Mouse (Mus musculus): ENCODE results near the gene Uqcr11. TPM values are rescaled to one million over a fixed set of nuclear protein-coding genes. Genes with fewer than 3 reads are reported as not detected.

The Uqcr11 gene
- polyA plus RNA-seq, 1 experiment, result 1,263 TPM

DNA sequence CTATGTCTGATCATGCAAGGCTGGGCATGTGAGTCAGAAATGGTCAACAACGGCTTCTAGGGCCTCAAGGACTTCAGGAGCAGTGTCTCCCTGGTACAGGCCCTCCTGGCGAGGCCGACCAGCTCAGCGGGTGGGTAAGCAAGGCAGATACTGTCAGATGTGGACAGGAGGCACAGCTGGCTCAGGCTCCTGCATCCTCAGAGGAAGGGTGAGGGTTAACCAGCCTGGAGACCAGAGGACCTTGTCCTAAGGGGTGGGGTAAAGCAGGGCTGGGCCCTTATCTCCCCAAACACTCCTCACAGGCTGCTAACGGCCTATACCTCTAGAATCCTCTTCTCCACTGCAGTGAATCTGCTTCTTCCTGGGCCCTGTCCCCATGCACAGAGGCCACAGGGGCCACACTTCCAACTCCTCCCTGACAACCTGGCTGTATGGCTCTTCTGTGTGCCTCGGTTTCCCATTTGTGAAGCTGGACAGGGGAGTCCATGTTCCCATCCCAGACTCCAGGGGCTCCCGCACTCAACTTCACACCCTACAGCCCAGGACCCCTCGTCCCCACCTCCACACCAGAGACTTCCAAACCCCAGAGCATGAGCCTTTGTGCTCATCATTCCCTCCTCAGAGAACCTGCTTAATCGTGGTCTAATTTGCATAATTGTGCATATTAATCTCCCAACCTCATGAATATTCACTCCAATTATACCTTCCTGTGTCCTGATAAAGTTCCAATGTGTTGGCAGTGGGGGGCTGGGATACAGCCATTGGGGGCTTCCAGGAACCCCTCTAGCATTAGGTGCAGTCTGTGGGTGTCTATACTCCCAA lies 15.2 kb upstream of the Uqcr11 start:
- Histone ChIP-seq H3K4me1 (ENCODE audit: control insufficient read depth, insufficient read depth, low read length) (0 out of 2 replicates have a peak, but pooled peaks cover 4% of the 10 kb centered on the region), H3K4me3 (replicated peaks; ENCODE audit: extremely low read depth, low read depth, low read length) (no peak overlapping the region)
- DNase-seq, result no peak
- 89% methylated on average over 9 of the region's 9 CpGs for WGBS
- TF ChIP-seq POLR2A (IDR thresholded peaks at IDR 0.05; ENCODE audit: borderline replicate concordance, extremely low read depth, low read depth, low read length) (no peak), CTCF (IDR thresholded peaks at IDR 0.05; ENCODE audit: insufficient read depth, low read length) (no peak)

DNA sequence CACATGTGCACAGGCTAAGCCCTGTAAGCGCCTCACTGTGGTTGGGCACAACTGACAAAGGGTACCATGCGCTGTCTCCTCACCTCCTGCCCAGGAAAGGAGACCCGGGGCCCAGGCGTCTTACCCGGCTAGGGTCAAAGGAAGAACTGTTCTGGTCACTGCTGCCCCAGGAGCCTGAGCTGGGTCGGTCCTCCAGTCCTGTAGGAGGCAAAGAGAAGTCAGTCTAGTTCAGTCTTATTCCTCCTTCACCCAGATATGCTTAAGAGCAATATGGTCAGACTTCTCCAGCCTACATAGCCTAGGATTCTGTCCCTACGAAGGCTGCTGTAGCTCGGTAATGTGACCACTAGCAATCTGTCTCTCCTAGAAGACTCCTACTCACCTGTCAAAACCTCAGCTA lies 14.6 kb upstream of the Uqcr11 start:
- TF ChIP-seq CTCF (IDR thresholded peaks at IDR 0.05; ENCODE audit: insufficient read depth, low read length), result no peak
- no peak for TF ChIP-seq POLR2A (IDR thresholded peaks at IDR 0.05; ENCODE audit: borderline replicate concordance, extremely low read depth, low read depth, low read length)
- DNase-seq, result no peak
- 91% methylated on average over 8 of the region's 8 CpGs for WGBS
- 0 out of 2 replicates have a peak, but pooled peaks cover 4% of the 10 kb centered on the region for H3K4me1 ChIP-seq (ENCODE audit: control insufficient read depth, insufficient read depth, low read length)
- H3K4me3 ChIP-seq (replicated peaks; ENCODE audit: extremely low read depth, low read depth, low read length), result no peak overlapping the region

DNA sequence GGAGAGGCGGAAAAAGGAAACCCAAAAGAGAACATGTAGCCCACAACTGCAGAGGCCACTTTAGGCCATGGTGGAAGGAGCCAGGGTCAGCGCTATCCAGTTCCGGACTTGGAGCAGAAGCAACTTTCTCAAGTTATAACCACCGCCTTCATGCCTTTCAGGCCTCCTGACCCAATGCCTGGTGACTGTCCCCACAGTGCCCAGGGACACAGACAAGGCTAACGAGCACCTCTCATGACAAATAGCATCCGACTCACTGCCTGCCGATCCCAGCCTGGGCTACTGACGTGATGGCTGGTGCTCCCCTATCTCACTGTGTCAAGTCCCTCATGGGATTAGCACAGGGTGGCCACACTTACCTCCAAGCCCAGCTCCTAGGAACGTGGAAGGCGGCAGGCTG lies 14.1 kb upstream of the Uqcr11 start:
- 91% methylated on average over 10 of the region's 10 CpGs for WGBS

DNA sequence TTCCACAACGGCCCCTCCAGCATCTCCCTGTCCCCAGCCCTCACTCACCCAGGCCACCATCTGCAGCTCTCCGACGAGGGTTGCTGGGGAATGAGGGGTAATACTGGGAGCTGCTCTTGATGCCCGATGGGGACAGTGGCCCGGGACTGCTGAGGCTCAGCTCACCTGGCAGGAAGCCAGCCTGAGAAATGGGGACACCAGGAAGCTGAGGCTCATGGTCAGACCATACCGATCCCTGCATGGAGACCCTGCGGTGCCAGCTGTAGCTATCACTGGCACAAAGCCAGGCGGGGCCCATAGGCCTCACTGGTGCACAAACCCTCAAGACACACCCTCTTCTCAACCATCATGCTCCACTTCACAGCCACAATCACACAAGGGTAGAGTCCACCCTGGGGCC lies 12.8 kb upstream of the Uqcr11 start:
- Histone ChIP-seq H3K4me3 (replicated peaks; ENCODE audit: extremely low read depth, low read depth, low read length) (no peak overlapping the region), H3K4me1 (ENCODE audit: control insufficient read depth, insufficient read depth, low read length) (0 out of 2 replicates have a peak, but pooled peaks cover 4% of the 10 kb centered on the region)
- TF ChIP-seq POLR2A (IDR thresholded peaks at IDR 0.05; ENCODE audit: borderline replicate concordance, extremely low read depth, low read depth, low read length), result no peak
- no peak for TF ChIP-seq CTCF (IDR thresholded peaks at IDR 0.05; ENCODE audit: insufficient read depth, low read length)
- WGBS, result 73% methylated on average over 8 of the region's 8 CpGs
- DNase-seq, result no peak

More for the DNA sequence above, 14.1 kb upstream of the Uqcr11 start:
- DNase-seq, result no peak
- Histone ChIP-seq H3K4me3 (replicated peaks; ENCODE audit: extremely low read depth, low read depth, low read length) (no peak overlapping the region), H3K4me1 (ENCODE audit: control insufficient read depth, insufficient read depth, low read length) (0 out of 2 replicates have a peak, but pooled peaks cover 4% of the 10 kb centered on the region)
- TF ChIP-seq CTCF (IDR thresholded peaks at IDR 0.05; ENCODE audit: insufficient read depth, low read length) (no peak), POLR2A (IDR thresholded peaks at IDR 0.05; ENCODE audit: borderline replicate concordance, extremely low read depth, low read depth, low read length) (no peak)

DNA sequence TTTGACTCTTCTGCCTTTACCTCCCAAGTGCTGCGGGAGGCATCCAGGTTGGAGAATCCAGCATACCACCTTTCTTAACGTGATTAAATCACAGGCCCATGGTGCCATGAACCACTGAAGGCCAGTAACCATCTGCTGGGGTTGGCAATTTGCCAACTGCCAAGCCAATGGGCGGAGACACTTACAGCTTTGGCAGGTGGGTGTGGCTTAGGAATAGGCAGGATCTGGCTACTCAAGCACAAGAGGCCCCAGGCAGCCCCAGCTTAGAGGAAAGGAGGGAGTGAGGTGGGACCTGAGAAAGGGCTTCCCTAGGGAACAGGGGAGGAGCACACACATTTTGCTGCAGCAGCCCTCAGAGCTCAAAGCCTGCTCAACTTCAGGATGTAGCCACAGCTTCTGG lies 11.7 kb upstream of the Uqcr11 start:
- no peak overlapping the region for H3K4me3 ChIP-seq (replicated peaks; ENCODE audit: extremely low read depth, low read depth, low read length)
- TF ChIP-seq POLR2A (IDR thresholded peaks at IDR 0.05; ENCODE audit: borderline replicate concordance, extremely low read depth, low read depth, low read length), result no peak
- TF ChIP-seq CTCF (IDR thresholded peaks at IDR 0.05; ENCODE audit: insufficient read depth, low read length), result no peak
- peak; percentile 39 for DNase-seq
- 0 out of 2 replicates have a peak, but pooled peaks cover 4% of the 10 kb centered on the region for H3K4me1 ChIP-seq (ENCODE audit: control insufficient read depth, insufficient read depth, low read length)
- WGBS, result 47% methylated on average over 3 of the region's 3 CpGs

DNA sequence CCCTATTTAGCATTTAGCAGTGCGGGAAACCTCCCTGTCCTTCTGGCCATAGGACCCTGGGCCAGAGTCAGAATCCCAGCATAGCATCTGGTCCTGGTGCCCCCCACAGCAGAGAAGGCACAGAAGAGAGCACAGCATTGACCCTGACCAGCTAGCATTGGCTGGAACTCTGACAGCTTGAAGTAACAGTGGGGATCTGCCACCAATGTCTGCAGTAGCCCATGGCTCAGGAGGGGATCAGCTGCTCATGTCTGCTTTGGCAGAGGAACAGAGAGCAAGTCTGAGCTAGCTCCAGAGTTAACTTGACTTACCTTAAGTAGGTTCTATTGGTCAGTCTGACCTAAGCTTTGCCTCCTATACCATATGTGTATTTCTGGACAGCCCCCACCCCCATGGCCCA lies 11.2 kb upstream of the Uqcr11 start:
- 93% methylated on average over 1 of the region's 1 CpGs for WGBS
- no peak overlapping the region for H3K4me3 ChIP-seq (replicated peaks; ENCODE audit: extremely low read depth, low read depth, low read length)
- DNase-seq, result no peak
- H3K4me1 ChIP-seq (ENCODE audit: control insufficient read depth, insufficient read depth, low read length), result 0 out of 2 replicates have a peak, but pooled peaks cover 4% of the 10 kb centered on the region
- TF ChIP-seq POLR2A (IDR thresholded peaks at IDR 0.05; ENCODE audit: borderline replicate concordance, extremely low read depth, low read depth, low read length) (no peak), CTCF (IDR thresholded peaks at IDR 0.05; ENCODE audit: insufficient read depth, low read length) (no peak)

DNA sequence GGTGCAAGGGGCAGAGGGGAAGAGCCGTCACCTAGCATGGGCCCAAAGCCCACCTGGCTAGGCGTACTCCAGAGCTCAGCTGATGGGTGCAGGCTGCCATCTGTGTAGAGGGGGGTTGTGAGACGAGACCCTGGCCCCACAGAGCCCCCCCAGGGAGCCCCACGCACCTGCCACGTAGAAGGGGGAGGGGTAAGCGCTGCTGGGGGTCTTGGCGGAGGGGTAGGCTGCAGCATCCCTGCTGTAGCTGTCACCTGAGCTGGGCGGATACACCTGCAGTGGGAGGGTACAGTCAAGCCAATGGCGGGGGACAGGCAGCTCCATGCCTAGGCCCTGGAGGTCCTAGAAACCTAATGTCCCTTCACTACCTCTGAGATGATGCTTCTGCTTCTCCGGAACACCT lies 10.7 kb upstream of the Uqcr11 start:
- Histone ChIP-seq H3K4me1 (ENCODE audit: control insufficient read depth, insufficient read depth, low read length) (0 out of 2 replicates have a peak, but pooled peaks cover 4% of the 10 kb centered on the region), H3K4me3 (replicated peaks; ENCODE audit: extremely low read depth, low read depth, low read length) (no peak overlapping the region)
- no peak for DNase-seq
- whole genome bisulfite sequencing, result 96% methylated on average over 10 of the region's 10 CpGs
- TF ChIP-seq CTCF (IDR thresholded peaks at IDR 0.05; ENCODE audit: insufficient read depth, low read length) (no peak), POLR2A (IDR thresholded peaks at IDR 0.05; ENCODE audit: borderline replicate concordance, extremely low read depth, low read depth, low read length) (no peak)

DNA sequence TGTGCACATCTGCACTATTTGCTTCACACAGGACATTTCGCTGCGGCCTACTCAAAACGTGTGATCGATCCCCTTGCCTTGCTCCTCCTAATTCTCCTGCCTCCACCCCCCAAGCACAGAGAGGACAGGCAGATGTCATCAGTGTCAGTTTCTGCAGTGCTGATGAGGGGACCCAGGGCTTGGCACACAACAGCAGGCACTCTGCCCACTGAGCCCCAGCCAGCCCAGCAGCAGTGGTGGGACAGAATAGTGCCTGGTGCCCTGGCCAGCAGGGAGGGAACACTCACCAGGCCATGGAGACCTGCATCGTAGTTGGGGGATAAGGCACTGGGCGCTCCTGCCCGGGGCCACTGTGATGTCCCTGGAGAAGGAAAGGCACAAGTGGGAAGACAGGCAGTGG lies 8.9 kb upstream of the Uqcr11 start:
- TF ChIP-seq CTCF (IDR thresholded peaks at IDR 0.05; ENCODE audit: insufficient read depth, low read length), result no peak
- TF ChIP-seq POLR2A (IDR thresholded peaks at IDR 0.05; ENCODE audit: borderline replicate concordance, extremely low read depth, low read depth, low read length), result no peak

DNA sequence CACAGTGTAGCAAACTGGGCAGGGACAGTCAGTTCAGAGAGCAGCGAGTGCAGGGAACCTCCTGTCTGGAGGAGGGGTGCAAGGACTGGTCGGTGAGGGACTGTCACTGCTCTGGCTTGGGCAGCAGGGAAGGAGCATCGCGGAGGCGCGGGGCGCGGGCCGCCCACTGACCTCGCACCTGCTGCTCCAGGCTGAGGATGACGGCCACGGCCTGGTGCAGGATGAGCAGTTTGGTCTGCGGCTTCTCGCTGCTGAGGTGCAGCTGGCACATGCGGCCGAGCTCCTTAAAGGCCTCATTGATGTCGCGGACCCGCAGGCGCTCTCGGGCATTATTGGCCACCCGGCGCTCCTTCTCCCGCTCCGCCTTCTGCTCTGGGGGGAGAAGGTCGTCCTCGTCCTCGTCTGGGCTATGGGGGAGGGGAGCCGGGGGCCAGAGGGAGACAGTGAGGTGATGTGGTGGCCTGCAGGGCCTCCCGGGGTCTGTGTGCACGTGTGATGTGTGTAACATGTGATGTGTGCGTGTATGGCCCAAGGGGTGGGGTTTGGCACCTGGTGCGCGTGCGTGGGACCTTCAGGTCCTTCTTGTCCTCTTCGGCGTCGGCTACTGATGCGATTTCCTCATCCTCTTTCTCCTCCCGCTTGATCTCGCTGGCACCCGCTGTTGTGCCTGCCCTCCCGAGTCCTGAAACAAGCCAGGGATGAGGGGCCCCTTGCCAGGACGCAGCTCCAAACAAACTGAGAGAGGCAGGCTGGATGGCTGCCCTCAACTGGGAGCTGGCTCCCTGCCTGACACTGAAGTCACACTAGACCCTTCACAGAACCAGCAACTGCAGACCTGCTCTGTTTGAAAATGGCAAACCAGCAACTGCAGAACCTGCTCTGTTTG lies 6.3 kb upstream of the Uqcr11 start:
- WGBS, result 71% methylated on average over 44 of the region's 44 CpGs
- DNase-seq, result no peak

More for the DNA sequence above, 8.9 kb upstream of the Uqcr11 start:
- 87% methylated on average over 7 of the region's 7 CpGs for WGBS
- Histone ChIP-seq H3K4me1 (ENCODE audit: control insufficient read depth, insufficient read depth, low read length) (0 out of 2 replicates have a peak, but pooled peaks cover 4% of the 10 kb centered on the region), H3K4me3 (replicated peaks; ENCODE audit: extremely low read depth, low read depth, low read length) (no peak overlapping the region)
- no peak for DNase-seq

More for the DNA sequence above, 6.3 kb upstream of the Uqcr11 start:
- TF ChIP-seq POLR2A (IDR thresholded peaks at IDR 0.05; ENCODE audit: borderline replicate concordance, extremely low read depth, low read depth, low read length) (no peak), CTCF (IDR thresholded peaks at IDR 0.05; ENCODE audit: insufficient read depth, low read length) (no peak)
- Histone ChIP-seq H3K4me3 (replicated peaks; ENCODE audit: extremely low read depth, low read depth, low read length) (no peak overlapping the region), H3K4me1 (ENCODE audit: control insufficient read depth, insufficient read depth, low read length) (no peaks in the 10 kb centered on the region)

Data from lung, adult 2 months (tissue).